In genomic region chr16:52134631-52135227, GRCm38 (mm10) we compare ENCODE assay signal across 9 mouse cellular contexts.
A peak's percentile ranks its signal among the peaks of the same experiment; 100 is the strongest.
DNase-seq lines count a peak whose midpoint lies in the region; ATAC-seq lines count a peak whose summit lies in the region.
"Had no signal": no experiment of that assay in that cellular context is flagged by ENCODE, and none has a peak within 500 bp of the region (broad histone marks: within the 10 kb centered on the region; RNA-seq: fewer than 3 reads in every experiment).

No protein-coding gene starts in this region.

- no peak overlapping the region for H3K9ac ChIP-seq in hindbrain, embryonic 14.5 days
- no peak overlapping the region for H3K9ac ChIP-seq in limb, embryonic 13.5 days
- H3K9ac ChIP-seq in stomach, embryonic 16.5 days (ENCODE audit: low read length), result no peak overlapping the region

- ATAC-seq in hindbrain, embryonic 14.5 days (ENCODE audit: low FRiP score), result peak; percentile 79
- ATAC-seq in limb, embryonic 13.5 days (ENCODE audit: low FRiP score, low read depth), result peak; percentile 94
- peak; percentile 40; the same call in 1 of the 2 replicates for ATAC-seq in stomach, embryonic 16.5 days (ENCODE audit: insufficient read depth, low FRiP score)
- ATAC-seq in CD4-positive, CD25-positive, alpha-beta regulatory T cell, adult 4 months, result no peak

- H3K27me3 ChIP-seq in hindbrain, embryonic 14.5 days (ENCODE audit: control insufficient read depth, insufficient read depth, low read length), result no peaks in the 10 kb centered on the region
- H3K27me3 ChIP-seq in limb, embryonic 13.5 days, result no peaks in the 10 kb centered on the region
- H3K27me3 ChIP-seq in stomach, embryonic 16.5 days (ENCODE audit: control insufficient read depth, insufficient read depth, low read length), result no peaks in the 10 kb centered on the region
- H3K27me3 ChIP-seq: megakaryocyte, embryonic 14.5 days had no signal

- WGBS in hindbrain, embryonic 14.5 days, result 53% methylated on average over 11 of the region's 11 CpGs
- 11% methylated on average over 11 of the region's 11 CpGs for WGBS in limb, embryonic 13.5 days
- 47% methylated on average over 11 of the region's 11 CpGs for WGBS in stomach, embryonic 16.5 days

- H3K9me3 ChIP-seq in hindbrain, embryonic 14.5 days (ENCODE audit: control insufficient read depth, low read length), result no peaks in the 10 kb centered on the region
- no peaks in the 10 kb centered on the region for H3K9me3 ChIP-seq in limb, embryonic 13.5 days
- H3K9me3 ChIP-seq in stomach, embryonic 16.5 days (replicated peaks; ENCODE audit: control insufficient read depth, low read length), result no peaks in the 10 kb centered on the region
- H3K9me3 ChIP-seq: megakaryocyte, embryonic 14.5 days had no signal

- H3K36me3 ChIP-seq in hindbrain, embryonic 14.5 days (replicated peaks; ENCODE audit: control insufficient read depth, insufficient read depth), result peaks cover 3% of the 10 kb centered on the region; the same call in 1 of the 2 replicates
- peaks cover 20% of the 10 kb centered on the region; the same call in 1 of the 2 replicates for H3K36me3 ChIP-seq in limb, embryonic 13.5 days
- 0 out of 2 replicates have a peak, but pooled peaks cover 4% of the 10 kb centered on the region for H3K36me3 ChIP-seq in stomach, embryonic 16.5 days (ENCODE audit: control insufficient read depth, insufficient read depth, low read length)

- peak overlapping the region; percentile 38; the same call in 1 of the 2 replicates for H3K27ac ChIP-seq in hindbrain, embryonic 14.5 days
- H3K27ac ChIP-seq in limb, embryonic 13.5 days, result no peak overlapping the region; the same call in 1 of the 2 replicates
- H3K27ac ChIP-seq in stomach, embryonic 16.5 days (ENCODE audit: low read length), result no peak overlapping the region

- peak; percentile 95 for DNase-seq in brain, adult 2 months (ENCODE audit: low read depth, low spot score)
- peak; percentile 25 to 53 for DNase-seq in cerebellum, postnatal 36 days
- DNase-seq in frontal cortex, adult 2 months (ENCODE audit: extremely low spot score in 1 of 2, low spot score in 1 of 2), result peak; percentile 79 to 85
- DNase-seq in hindbrain, embryonic 14.5 days (ENCODE audit: low spot score), result peak; percentile 44
- DNase-seq in liver, result no peak

- no peak overlapping the region for H3K4me3 ChIP-seq in hindbrain, embryonic 14.5 days (replicated peaks; ENCODE audit: low read length)
- H3K4me3 ChIP-seq in limb, embryonic 13.5 days, result no peak overlapping the region
- no peak overlapping the region for H3K4me3 ChIP-seq in stomach, embryonic 16.5 days (replicated peaks; ENCODE audit: low read length)
- H3K4me3 ChIP-seq: megakaryocyte, embryonic 14.5 days had no signal

- 0 out of 2 replicates have a peak, but pooled peaks cover 12% of the 10 kb centered on the region for H3K4me1 ChIP-seq in hindbrain, embryonic 14.5 days (replicated peaks; ENCODE audit: control insufficient read depth, insufficient read depth, low read length)
- peaks cover 18% of the 10 kb centered on the region for H3K4me1 ChIP-seq in limb, embryonic 13.5 days
- H3K4me1 ChIP-seq in stomach, embryonic 16.5 days (ENCODE audit: control insufficient read depth, insufficient read depth, low read length), result no peaks in the 10 kb centered on the region

- H3K4me2 ChIP-seq in hindbrain, embryonic 14.5 days (replicated peaks), result no peak overlapping the region
- peak overlapping the region; percentile 21 for H3K4me2 ChIP-seq in limb, embryonic 13.5 days (replicated peaks)
- H3K4me2 ChIP-seq in stomach, embryonic 16.5 days (ENCODE audit: low read depth, low read length), result no peak overlapping the region
